Mouse (Mus musculus) cerebellum, adult 11 months (tissue): Measurements from ENCODE around the gene Esam.

ENCODE experiments used
- DNase-seq: peaks from one replicate; pipeline ENCODE4 v3.0.0; 2022

The Esam gene

DNA sequence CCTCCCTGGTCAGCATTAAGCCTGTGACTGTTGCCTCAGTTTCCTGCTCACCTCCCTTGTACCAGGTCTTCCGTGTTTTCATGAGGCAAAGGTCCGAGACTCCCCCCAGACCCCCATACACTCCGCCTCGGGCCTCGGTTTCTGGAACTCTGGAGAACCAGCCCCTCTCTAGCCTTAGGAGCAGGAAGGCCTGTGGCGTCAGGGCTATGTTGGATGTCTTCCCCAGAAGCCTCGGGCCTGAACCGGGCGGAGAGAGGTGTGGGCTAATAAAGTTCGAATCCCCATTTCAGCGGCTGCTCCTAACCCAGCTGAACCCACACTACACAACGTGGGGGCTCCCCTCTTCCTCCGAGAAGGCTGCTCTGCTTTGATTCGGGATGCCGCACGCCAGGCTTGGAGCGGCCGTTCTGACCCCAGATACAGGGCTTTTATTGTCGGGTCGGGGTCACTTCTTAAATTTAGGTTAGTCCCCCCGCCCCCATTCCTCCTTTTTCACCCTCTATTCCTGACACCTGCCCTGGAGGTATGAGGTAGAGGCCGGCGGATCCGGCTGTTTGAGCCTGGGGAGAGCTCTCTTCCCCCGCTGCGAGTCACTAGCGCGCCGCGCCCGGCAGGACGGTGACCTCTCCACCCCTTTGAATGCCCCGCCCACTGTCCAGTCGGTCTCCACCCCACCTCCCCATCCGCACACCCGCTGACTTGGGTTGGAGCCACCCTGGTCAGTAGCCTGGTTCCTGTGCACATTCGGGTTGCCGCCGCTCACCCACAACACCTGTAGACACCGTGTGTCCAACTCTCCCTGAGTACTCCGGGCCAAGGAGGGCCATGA lies at the start of gene Esam:
Gene Esam (plus strand): TSS at position 683 of the 829 bp plus-strand sequence.
- no peak for DNase-seq

DNA sequence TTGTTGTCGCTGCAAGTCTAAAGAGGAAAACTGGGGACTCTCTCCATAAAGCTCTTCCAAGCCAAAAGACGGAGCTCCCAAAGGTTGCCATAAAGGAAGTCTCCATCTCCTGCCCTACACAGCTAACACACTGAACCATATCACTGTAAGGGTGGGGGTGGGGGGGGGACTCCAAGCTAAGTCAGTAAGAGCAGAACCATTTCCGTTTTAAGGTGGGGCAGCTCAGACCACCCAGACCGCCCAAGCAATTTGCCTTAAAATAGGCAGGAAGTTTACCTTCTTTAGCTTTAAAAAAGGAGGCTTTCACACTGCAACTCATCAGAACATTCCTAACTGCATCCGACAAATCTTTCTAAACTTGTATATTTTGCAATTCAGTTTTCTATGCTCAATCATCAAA lies 42.7 kb upstream of the Esam start:
- DNase-seq, result no peak

DNA sequence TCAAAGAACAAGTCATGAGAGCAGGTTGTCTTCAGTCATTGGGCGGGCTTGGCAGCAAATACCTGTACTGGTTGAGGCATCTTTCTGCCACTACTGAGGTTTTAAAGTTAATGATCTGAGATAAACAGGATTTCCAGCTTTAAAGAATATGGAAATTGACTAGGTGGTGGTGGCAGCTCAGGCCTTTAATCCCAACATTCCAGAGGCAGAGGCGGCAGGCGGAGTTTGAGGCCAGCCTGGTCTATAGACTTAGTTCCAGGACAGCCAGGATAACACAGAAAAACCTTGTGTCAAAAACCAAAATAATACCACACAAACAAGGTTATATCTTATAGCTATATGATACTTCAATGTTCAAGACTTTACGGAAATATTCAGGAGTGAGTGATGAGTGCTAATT lies 39.8 kb upstream of the Esam start:
- DNase-seq, result no peak

DNA sequence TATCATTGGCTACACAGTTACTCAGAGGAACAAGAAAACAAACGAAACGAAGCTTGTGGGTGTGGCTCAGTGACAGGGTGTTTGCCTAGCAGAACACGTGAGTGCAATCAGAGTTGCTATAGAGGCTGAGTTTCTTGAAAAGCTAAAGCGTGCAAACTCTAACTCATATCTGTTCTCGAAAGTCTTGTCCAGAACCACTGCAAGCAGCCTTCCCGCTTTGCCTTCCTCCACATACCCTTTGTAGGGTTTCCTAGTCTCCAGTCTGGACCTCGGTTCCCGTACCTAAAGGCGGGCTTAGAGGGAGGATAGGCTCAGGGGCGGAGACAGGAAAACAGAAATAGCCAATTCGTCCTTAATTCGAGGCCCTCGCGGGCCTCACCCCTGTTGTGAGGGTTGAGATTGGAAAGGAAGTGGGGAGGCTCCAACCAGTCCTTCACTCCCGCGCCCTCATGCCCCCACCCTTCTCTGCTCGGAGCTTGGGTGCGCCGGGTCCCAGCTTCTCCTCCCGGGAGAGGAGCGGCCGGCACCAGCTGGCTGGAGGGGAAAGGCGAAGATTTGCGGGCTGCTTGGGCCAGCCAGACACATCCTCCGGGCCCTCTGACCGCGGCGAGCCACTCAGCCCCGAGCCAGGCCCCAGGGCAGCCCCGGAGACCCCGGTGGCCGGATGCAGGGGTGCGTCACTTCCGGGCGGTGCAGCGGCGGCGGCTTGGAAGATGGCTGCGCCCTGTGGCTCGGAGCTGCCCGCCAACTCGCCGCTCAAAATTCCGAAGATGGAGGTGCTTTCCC lies 39.1 kb upstream of the Esam start, which contains the start of gene Msantd2:
Gene Msantd2 (plus strand): TSS at position 709 of the 786 bp plus-strand sequence.
- peak; percentile 87 for DNase-seq

DNA sequence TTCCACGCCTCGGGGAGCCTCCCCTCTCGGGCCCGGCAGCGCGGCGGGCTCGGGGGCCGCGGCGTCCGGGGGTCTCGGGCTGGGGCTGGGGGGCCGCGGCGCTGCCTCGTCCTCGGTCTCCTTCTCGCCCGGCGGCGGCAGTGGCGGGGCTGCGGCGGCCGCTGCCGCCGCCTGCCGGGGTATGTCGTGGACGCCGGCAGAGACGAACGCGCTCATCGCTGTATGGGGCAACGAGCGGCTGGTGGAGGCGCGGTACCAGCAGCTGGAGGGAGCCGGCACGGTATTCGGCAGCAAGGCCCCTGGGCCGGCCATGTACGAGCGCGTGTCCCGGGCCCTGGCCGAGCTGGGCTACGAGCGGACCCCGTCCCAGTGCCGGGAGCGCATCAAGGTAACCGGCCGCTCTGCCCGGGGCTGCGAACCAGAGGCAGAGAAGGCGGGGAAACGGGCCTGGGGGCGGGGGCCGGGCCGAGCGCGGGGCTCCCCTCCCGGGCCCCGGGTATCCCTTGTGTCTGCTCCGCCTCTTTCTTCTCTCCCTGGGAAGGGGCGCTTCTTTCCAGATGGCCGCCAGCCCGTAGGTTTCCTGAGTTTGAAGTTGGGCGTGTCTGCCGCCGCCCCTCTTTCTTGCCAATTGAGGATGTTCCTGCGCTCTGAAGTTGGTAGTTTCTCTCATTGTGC lies 38.3 kb upstream of the Esam start:
- peak; percentile 37 for DNase-seq

DNA sequence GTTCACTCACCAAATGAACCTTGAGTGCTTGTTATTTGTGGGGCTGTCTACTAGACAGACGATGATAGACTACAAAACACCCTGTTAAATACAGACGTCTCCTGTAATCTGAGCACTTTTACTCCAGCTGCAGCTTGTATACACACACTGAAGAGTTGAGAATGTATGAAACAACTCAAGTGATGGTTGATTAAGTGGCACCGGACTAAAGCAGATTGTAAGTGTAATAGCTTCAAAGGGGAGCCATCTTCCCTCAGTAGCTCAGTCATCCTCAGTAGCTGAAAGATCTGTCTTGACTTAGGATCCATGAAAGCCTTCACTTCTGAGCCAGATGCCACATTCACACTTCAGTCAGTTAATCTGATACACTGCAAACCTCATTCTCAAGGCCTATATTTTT lies 32.1 kb upstream of the Esam start:
- DNase-seq, result no peak

DNA sequence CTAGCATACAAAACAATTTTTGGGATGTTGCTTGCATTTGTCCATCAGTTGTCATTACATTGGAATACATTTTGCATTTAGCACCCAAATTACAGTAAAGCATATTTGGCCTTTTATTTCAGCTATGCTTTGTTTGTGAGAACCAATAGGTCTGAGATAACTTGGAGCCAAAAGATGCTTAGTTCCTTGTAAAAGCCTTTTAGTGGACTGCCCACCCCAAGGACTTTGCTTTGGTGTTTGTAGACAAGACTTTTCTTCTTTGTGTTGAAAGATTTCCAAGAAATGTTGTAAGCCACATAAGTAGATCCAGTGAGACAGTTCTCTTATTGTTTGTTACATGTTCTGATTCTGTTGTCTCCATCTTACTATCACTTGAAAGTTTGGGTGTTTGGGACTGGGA lies 31.6 kb upstream of the Esam start:
- no peak for DNase-seq

DNA sequence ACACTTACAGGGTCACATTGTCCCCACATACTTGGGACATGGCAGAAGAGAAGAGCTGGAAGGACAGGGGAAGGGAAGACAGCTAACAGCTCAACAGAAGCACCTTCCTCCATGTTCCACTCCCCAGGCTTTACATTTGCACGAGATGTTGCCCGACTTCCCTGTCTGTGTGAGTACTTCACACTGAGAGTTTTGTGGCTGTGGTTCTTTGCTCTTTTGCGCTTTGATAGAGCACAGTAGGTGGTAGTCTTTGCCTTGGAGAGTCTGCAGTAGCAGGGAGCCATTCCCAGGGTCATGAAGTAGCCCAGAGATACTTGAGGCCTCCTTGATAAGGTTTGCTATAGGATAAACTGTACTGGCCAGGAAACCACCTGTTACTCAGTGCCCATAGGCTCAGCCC lies 27.7 kb upstream of the Esam start:
- no peak for DNase-seq

DNA sequence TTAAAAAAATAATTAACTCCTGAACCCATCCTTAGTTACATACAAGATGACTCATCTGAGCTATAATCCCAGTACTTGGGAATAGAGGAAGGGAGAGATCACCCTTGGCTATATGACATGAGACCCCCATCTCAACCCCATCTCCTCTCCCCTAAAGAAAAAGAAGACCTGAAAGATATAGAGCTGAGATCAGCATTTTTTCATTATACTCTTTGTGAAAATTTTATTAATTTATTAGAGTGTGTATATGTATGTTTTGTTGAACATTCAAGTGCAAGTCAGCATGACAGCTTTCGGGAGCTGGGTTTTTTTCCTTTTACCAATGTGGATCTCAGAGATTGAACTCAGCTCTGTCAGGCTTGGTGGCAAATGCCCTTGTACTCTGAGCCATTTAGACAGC lies 26.7 kb upstream of the Esam start:
- DNase-seq, result no peak

DNA sequence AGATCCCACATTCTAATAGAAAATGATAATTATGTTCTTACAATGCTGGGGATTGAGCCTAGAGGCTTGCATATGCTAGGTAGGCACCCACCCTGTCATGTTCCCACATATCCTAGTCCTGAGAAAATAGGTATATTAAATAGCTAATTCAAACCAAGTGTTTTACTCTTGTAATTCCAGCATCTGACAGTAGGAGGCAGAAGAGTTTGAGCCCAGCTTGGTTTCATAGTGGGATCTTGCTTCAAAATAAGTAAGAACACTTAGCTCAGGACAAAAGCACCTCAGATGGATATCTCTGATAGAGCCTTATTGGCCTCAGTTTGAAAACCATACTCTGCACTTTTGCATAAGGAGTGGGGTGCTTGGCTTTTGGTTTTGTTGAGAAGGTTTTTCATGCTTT lies 23.5 kb upstream of the Esam start:
- DNase-seq, result no peak

DNA sequence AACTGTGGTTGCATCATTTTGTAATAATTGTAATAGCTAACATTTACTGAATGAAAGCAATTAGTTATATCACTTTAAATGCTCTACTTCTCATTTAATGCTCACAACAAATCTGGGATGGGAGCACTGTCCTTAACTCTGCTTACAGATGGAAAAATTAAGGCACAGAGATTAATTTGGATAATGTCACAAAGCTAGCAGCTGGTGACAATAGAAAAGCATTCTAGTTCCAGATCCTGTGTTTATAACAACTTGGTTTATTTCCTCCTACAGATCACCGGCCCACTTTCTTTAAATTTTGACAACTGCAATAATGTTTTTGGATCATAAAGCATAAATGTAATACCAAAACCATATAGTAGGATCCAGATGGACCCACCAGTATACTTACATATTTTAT lies 21.9 kb upstream of the Esam start:
- no peak for DNase-seq

DNA sequence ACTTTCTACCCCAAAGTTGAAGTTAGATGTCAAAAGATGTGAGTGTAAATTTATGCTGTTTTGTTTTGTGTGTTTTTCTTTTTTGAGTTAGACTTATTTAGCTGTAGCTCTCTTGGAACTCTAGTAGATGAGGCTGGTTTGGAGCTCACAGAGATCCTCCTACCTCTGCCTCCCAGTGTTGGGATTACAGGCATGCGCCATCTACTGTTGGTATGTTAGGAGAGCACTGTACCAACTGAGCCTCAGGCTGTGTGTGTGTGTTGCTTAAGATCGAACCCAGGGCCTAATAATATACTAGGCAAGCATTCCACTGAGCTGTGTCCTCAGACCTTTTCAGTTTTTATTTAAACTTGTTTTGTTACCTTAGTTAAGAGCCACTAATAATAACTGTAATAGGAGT lies 15.8 kb upstream of the Esam start:
- no peak for DNase-seq

DNA sequence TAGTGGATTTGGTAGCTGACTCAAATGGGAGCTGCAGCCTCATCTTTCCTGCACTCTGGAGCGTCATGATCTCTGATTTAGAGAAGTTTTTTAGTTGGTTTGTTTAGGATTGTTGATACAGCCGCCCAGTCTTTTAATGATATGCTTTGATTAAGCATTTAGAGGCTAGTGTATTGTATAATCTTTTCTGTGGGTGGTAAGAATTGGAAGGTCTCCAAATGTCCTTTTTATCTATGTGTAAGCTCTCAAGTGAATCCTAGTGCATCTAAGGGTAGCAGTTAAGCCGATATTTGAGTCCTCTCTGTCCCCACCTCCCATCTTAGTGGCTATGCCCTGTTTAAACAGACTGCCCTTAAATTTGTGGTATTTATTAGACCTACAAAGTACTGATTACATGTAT lies 13.4 kb upstream of the Esam start:
- DNase-seq, result no peak

DNA sequence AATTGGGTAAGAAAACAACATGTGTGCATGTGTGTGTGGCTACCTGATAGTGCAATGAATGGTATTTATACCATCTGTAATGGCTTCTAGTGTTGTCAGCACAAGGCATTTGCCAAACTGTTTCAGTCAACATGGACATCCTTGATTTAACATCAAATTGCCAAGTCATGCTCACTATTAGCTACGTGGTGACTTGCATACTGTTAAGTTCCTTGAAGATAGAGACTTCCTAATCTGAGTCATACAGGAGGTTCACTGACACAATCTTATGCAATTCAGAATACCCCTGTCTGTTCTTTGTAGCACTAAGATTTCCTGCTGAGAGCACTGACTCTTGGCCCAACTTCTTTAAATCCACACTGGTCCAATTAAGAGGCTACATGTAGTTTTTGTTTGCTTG lies 10.4 kb upstream of the Esam start:
- no peak for DNase-seq

DNA sequence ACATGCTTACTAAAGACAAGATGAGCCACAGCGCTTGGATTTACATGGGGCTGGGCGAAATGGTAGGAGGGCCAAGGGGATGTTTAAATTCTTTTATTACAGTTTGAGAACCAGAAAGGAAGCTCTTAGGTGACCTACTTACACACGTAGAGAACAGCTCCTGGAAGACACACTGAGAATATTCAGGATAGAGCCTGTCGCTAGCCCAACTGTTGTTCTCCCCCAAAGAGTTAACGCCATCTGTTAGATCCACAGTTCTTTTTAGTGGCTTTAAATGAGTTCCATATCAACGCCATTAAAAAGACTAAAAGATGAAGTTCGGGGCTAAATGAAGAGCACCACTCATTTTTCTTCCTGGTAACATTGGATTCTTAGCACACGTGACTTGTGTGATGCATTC lies 8.9 kb upstream of the Esam start:
- no peak for DNase-seq

DNA sequence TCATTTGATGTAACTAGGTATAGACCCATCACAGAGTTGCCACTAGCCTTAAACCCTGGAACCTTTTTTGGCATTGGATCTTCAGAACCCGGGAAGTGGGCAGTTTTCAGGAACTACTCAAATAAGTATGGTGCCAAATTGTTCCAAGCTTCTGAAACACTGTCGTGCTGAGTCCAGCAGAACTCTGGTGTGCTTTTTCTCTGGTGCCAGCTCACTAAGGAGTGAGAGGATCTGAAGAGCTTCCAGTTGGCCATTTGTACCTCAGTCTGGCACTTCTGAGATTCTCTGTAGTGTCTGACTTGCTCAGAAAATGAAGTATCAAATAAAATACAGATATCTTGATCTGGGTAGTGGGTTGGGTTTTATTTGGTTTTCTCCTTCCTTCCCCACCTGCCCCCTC lies 7.9 kb upstream of the Esam start:
- no peak for DNase-seq

DNA sequence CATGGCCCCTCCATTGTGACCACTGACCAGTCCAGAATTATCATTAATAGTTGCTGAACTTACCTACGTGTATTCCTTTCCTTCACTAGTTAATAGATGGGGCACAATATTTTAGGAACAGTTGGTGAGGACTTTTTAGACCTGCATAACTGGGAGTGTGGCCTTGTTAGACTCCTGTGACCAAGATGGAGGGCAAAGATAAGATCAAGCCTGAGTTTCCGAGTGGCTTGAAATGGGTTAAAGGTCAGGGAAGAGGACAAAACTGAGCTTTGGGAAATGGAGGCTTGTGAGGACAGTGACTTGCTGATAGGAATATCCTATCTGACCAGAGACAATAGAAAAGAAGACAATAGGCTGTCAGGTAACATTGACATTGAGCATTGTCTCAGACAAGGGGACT lies 2.4 kb upstream of the Esam start:
- DNase-seq, result no peak

DNA sequence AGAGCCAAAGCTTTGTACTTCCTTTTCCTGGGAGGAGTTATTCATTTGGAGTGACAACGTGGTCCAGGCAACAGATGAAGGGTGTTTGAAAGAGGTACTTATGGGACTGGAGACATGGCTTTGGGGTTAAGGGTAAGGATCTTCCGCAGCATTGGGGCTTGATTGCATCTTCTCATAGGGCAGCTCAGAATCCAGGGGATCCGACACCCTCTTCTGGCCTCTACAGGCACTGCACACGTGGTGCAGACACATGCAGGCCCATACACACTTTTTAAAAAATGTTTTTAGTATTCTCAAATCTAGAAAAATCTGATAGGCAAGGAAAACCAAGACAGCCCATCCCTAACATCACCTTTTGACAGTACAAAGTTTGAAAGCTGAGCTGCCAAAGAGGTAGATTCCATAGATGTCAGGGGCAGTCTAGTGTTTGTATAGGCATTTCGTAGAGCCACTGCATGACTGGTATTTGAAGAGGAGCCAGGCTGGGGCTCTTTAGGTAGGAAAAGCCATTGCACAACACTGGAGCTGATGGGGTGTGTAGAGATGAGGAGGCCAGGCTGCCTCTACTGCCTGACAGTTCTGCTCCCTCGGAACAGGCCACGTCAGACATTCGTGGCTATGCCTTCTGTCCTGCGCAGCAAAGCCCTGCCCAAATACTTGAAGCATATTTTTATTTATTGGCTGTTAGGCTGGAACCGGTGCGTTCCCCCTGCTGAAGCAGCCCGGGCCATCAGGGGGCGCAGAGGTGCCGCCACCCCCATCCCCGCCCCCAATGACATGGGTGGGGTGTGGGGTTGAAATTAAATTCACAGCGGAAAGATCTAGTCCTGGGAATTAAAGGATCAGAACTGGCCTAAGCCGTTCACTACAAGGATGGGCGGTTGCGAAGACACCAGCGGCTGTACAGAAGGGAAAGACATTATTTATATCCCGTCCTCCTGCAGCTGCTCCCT lies 1.2 kb upstream of the Esam start:
- no peak for DNase-seq

DNA sequence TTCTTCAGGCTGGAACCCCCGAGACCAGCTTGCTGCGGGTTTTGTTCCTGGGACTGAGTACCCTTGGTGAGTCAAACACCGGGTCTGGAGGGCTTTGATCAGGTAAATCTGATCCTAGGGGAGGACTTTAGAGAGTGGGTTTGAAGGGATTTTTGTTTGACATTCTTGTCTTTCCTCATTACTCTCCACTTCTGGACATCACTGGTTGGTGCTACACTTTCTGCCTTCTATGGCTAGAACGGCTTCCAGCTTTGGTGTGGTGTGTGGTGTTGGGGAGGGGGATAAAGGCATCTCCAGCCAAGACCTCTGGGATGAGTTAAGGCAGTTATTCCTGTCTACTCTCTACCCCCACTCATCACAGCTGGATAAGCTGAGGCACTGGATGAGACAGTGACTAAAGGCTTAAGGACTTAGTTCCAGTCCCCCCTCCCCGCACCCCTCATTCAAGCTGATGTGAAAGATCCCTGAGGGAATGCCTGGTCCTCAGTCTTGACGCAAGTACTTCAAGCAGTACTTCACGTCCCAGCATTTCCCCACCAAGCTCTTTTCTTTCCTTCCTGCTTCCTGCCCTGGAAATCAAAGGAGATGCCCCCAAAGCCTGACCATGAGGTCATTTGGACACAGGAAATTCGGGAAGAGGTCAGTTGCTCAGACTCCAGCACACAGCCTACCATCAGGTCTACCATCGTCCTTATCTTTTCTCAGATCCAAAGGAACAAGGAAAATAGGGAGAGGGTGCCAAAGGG lies 520 bp downstream of the Esam start:
- no peak for DNase-seq

DNA sequence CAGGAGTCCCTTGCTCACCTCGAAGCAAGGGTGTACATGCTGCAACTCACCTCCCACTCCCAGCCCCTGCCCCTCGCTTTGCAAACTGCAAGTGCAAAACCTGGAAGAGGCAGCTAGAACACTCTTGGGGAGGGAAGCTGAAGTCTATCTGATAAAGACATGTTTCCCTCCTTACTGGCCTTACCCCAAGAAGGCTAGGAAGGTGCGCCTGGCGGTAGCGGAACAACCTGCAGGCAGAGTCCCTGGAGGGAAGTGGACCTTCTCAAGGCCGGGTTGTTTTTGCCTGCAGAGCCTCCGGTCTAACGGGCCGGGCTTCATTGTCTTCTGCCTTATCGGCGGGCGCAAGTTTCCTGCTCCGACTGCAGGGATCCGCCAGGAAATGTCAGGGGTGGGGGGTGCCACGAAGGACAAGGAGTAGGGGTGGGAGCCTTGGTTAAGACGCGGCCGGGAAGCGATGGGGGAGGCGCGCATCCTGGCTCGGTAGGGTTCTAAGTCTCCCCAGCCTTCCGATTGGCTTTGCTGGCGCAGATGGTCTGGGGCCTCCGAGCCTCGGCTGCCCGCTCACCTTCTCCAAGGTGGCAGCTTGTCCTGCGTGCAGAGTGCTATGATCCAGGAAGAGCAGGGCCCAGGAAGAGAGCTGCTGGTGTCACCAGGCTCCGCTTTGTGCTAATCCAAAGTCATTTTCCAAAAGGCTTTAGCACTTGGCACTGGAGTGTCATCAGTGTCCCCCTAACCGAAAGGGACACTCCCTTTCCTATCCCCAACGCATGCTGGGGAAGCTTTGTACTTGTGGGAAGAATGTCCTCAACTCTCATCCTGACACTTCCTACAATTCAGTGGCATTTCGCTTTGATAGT lies 2.4 kb downstream of the Esam start:
- DNase-seq, result peak; percentile 55
